Mouse (Mus musculus): ENCODE measurements at regions not wholly inside any gene's neighbourhood (a gene's known extent, or its start where the extent isn't known, plus 50 kb on each side); places are given as distances from the start of the nearest gene placed in this dataset.

DNA sequence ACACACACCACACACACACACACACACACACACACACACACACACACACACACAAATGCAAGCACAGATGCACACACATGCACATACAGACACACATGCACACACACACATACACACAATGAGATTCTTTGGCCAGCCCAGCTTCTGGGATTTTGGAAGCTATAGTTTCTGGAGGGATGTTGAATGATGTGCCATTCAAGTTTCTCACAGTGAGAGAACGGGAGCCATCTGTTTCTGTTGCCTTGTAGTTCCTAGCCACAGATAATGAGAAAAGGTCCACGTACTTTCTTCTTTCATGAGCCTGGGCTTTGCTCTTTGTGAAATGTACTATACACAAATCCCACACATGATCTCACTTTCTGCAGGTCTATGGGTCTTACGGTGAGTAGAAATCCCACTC lies 304.9 kb upstream of the Auts2 start:
- H3K4me1 ChIP-seq = peaks cover 5% of the 10 kb centered on the region; the same call in 1 of the 2 replicates
- H3K27me3 ChIP-seq (ENCODE audit: low read depth, poor library complexity, severe bottlenecking) = no peaks in the 10 kb centered on the region
- no peaks in the 10 kb centered on the region for H3K36me3 ChIP-seq
- DNase-seq (ENCODE audit: low spot score) = no peak
- no peak overlapping the region for H3K27ac ChIP-seq (replicated peaks)
- no peaks in the 10 kb centered on the region for H3K9me3 ChIP-seq (replicated peaks)
- 87% methylated on average over 3 of the region's 3 CpGs for WGBS
- no peak overlapping the region for H3K4me3 ChIP-seq

DNA sequence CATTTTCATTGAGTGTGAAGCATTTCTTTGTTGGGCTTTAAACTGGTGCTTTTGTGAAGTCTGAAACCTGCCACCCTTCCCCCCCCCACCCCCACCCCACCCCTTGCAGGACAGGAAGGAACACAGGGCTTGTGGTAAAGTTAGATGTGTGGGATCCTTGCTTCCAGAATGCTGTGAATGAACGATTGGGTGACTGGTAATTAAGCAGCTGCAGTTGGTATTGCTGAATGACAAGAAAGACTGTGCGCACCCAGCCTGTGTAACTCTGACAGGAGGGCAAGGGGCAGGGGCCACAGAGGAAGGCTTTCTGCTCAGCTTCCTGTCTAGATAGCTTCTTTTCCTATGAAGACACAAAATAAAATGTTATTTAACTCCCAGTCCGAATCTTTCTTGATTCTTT lies 300.1 kb upstream of the Auts2 start:
- WGBS = 66% methylated on average over 3 of the region's 3 CpGs
- H3K36me3 ChIP-seq = no peaks in the 10 kb centered on the region
- no peak overlapping the region for H3K4me3 ChIP-seq
- DNase-seq (ENCODE audit: low spot score) = no peak
- no peaks in the 10 kb centered on the region for H3K27me3 ChIP-seq (ENCODE audit: low read depth, poor library complexity, severe bottlenecking)
- peaks cover 7% of the 10 kb centered on the region; the same call in 1 of the 2 replicates for H3K4me1 ChIP-seq
- no peaks in the 10 kb centered on the region for H3K9me3 ChIP-seq (replicated peaks)
- H3K27ac ChIP-seq (replicated peaks) = no peak overlapping the region; the same call in 1 of the 2 replicates

DNA sequence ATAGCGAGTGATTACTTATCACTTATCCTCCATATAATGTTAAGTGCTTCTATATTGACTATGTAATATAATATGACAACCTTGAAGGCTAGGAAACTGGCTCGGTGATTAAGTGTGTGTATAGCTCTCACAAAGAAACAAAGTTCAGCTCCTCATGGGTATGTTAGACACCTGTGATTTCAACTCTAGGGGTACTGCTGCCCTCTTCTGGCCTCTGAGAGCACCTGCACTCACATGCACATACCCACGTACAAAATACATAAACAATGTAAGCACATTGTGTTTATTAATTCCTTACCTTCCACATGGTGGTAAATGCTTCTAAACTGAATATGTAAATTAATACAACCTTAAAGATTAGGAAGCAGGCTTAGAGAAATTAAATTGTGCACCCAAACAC lies 298.6 kb upstream of the Auts2 start:
- Histone ChIP-seq H3K9me3 (replicated peaks) (no peaks in the 10 kb centered on the region), H3K36me3 (no peaks in the 10 kb centered on the region), H3K4me1 (peaks cover 7% of the 10 kb centered on the region; the same call in 1 of the 2 replicates), H3K4me3 (no peak overlapping the region), H3K27me3 (ENCODE audit: low read depth, poor library complexity, severe bottlenecking) (no peaks in the 10 kb centered on the region), H3K27ac (replicated peaks) (no peak overlapping the region)
- DNase-seq (ENCODE audit: low spot score) = no peak
- WGBS = 94% methylated on average over 3 of the region's 3 CpGs

DNA sequence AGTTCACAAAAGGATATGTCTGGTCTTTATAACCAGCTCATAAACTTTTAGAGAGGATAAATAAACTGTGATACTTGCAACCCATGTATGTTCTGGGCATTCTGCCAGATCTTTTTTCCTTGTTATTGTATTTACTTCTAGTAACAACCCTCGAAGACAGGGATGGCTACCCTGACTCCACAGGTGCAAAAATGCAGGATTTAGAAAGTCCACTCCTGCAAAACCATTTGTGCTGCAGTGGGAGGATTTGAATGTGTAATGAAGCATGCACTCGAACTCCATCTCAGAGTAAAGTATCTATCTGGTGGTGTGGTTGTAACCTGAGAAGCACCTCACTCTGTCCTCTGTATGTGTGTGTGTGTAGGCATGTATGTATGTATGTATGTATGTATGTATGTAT lies 294.3 kb upstream of the Auts2 start:
- Histone ChIP-seq H3K36me3 (no peaks in the 10 kb centered on the region), H3K27me3 (ENCODE audit: low read depth, poor library complexity, severe bottlenecking) (no peaks in the 10 kb centered on the region), H3K4me3 (no peak overlapping the region), H3K4me1 (no peaks in the 10 kb centered on the region), H3K27ac (replicated peaks) (no peak overlapping the region), H3K9me3 (replicated peaks) (no peaks in the 10 kb centered on the region)
- 70% methylated on average over 2 of the region's 2 CpGs for WGBS
- DNase-seq (ENCODE audit: low spot score) = no peak

DNA sequence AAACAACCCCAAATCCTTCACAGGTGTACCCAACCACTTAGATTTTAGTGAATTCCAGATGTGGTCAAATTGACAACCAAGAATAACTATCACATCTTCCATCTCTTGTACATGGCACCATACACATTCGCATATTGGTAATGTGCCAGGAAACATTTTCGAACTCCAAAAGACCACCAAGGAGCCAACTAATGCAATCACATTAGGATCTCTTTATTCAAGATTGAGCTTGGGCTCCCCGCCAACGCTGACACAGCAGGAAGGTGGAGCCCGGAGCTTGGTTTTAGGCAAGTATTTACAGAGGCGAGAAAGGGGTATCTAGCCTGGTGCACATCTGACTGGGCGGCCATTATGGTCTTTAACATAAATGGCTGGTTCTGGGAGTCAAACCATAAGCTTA lies 285.8 kb upstream of the Auts2 start:
- H3K36me3 ChIP-seq = no peaks in the 10 kb centered on the region
- no peaks in the 10 kb centered on the region for H3K27me3 ChIP-seq (ENCODE audit: low read depth, poor library complexity, severe bottlenecking)
- no peak overlapping the region for H3K27ac ChIP-seq (replicated peaks)
- no peaks in the 10 kb centered on the region for H3K4me1 ChIP-seq
- no peaks in the 10 kb centered on the region for H3K9me3 ChIP-seq (replicated peaks)
- 90% methylated on average over 7 of the region's 7 CpGs for WGBS
- H3K4me3 ChIP-seq = no peak overlapping the region
- no peak for DNase-seq (ENCODE audit: low spot score)

DNA sequence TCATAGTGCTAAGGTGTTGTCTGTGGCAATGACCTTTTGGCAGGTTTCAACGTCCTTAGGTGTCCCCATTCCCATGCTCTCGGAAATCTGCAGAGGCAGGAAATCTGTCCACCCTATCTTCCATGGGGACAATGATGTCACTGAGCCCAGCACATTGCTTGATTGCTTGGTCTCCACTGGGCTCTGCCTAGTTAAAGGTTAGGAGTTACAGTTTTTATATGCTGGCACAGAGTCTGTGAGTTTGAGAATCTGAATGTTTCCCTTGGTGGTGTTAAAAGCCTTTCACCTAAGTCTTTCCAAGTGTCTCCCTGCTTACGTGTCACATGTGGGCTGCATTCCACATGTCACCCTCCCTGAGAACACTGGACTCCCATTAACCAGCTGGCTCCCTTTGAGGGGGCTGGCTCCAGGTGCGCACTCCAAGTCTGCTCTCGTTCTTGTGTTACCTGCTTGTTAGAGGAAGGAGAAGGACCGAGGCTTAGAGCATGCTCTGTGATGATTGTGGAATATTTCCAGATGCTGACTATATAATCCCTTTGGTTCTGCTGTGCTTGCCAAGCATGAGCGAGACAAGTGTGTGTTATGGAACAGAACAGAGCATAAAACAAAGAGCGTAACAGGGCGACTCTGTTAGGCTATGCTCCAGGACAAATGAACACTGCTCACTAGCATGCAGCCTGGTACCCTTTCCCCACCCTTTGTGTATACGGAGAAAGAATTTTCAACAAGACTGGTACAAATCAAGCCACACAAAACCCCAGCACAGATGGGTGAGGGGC lies 284.6 kb upstream of the Auts2 start:
- no peaks in the 10 kb centered on the region for H3K4me1 ChIP-seq
- H3K27me3 ChIP-seq (ENCODE audit: low read depth, poor library complexity, severe bottlenecking) = no peaks in the 10 kb centered on the region
- H3K27ac ChIP-seq (replicated peaks) = no peak overlapping the region
- 90% methylated on average over 10 of the region's 10 CpGs for WGBS
- H3K4me3 ChIP-seq = no peak overlapping the region
- no peak for DNase-seq (ENCODE audit: low spot score)
- H3K9me3 ChIP-seq (replicated peaks) = no peaks in the 10 kb centered on the region
- H3K36me3 ChIP-seq = no peaks in the 10 kb centered on the region

DNA sequence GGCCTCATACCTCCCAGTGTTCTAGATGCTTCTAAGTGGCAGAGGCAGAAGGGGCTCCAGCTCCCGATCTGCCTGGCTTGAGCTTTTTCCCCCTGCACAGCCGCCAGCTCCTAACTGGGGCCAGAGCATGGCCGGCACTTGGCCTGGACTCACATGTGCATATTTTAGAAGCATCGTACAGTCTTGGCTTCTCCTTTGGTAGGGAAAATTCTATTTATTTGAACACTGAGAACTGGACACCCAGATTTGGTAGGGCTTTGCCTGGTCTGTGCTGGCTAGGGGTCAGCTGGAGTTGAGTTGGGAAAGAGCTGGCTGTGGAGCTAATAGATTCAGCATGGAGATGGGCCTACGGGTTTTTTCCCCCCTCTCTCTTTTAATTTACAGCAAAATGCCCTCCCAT lies 282.9 kb upstream of the Auts2 start:
- Histone ChIP-seq H3K9me3 (replicated peaks) (no peaks in the 10 kb centered on the region), H3K27ac (replicated peaks) (no peak overlapping the region), H3K4me3 (no peak overlapping the region), H3K4me1 (no peaks in the 10 kb centered on the region), H3K36me3 (no peaks in the 10 kb centered on the region), H3K27me3 (ENCODE audit: low read depth, poor library complexity, severe bottlenecking) (no peaks in the 10 kb centered on the region)
- WGBS = 92% methylated on average over 5 of the region's 5 CpGs
- no peak for DNase-seq (ENCODE audit: low spot score)

DNA sequence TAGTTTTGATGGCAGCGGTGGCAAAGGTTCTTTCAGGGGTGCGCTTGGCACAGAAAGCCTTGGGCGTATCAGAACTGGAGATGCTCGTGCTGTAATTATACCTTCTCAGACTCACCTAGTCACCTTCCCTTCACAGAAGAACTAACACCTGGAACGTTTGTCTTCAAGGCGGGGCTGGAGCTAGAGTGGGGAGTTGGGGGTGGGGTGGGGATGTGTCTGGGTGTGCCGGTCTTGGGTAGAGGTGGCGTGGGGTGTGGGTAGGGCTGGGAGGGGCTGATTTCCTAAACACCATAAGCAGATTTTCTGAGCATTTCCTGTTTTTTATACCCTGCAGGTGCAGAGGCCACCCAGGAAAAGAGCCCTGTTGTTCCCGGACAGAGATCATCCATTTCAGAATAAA lies 274.5 kb upstream of the Auts2 start:
- Histone ChIP-seq H3K9me3 (replicated peaks) (no peaks in the 10 kb centered on the region), H3K27ac (replicated peaks) (no peak overlapping the region), H3K27me3 (ENCODE audit: low read depth, poor library complexity, severe bottlenecking) (no peaks in the 10 kb centered on the region), H3K36me3 (no peaks in the 10 kb centered on the region), H3K4me3 (no peak overlapping the region), H3K4me1 (no peaks in the 10 kb centered on the region)
- DNase-seq (ENCODE audit: low spot score) = no peak
- 90% methylated on average over 9 of the region's 9 CpGs for WGBS

DNA sequence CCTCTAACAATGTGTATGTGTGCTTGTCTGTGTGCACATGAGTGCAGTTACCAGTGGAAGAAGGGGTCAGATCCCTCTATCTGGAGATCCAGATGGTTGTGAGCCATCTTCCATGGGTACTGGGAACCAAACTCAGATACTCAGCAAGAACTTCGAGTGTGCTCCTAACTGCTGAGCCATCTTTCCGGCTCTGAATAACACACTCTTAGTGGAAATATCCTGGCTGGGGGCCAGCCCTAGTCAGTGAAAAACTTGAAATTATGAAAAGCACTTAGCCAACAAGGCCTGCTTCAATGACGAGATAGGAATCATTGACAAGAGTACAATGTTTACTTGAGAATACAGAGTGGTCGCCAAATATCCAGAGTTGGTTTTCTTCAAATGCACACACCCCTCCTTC lies 266.0 kb upstream of the Auts2 start:
- Histone ChIP-seq H3K4me3 (no peak overlapping the region), H3K4me1 (no peaks in the 10 kb centered on the region), H3K27me3 (ENCODE audit: low read depth, poor library complexity, severe bottlenecking) (no peaks in the 10 kb centered on the region), H3K36me3 (no peaks in the 10 kb centered on the region), H3K27ac (replicated peaks) (no peak overlapping the region), H3K9me3 (replicated peaks) (0 out of 2 replicates have a peak, but pooled peaks cover 3% of the 10 kb centered on the region)
- no peak for DNase-seq (ENCODE audit: low spot score)
- WGBS = 92% methylated on average over 4 of the region's 4 CpGs

DNA sequence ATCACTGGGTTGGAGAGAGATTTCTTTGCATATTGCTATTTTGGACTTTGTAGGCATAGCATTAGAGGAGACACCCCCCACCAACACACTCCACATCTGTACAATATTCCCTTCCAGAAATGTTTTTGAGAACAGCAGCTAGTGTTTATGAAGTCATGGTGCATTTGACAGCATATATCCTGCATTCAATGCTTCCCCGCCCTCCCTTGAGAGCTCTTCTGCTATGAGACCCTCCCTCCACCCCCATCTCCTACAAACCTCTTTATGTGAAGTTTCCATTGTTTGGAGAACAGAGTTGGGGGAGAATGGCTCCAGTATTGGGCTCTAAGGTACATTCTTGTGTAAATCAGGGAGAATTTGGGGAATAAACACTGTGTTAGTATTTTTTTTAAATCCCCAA lies 252.9 kb upstream of the Auts2 start:
- Histone ChIP-seq H3K27ac (replicated peaks) (no peak overlapping the region), H3K4me3 (no peak overlapping the region), H3K36me3 (no peaks in the 10 kb centered on the region), H3K9me3 (replicated peaks) (no peaks in the 10 kb centered on the region), H3K27me3 (ENCODE audit: low read depth, poor library complexity, severe bottlenecking) (no peaks in the 10 kb centered on the region), H3K4me1 (no peaks in the 10 kb centered on the region)
- DNase-seq (ENCODE audit: low spot score) = no peak
- 72% methylated on average over 1 of the region's 1 CpGs for whole genome bisulfite sequencing

DNA sequence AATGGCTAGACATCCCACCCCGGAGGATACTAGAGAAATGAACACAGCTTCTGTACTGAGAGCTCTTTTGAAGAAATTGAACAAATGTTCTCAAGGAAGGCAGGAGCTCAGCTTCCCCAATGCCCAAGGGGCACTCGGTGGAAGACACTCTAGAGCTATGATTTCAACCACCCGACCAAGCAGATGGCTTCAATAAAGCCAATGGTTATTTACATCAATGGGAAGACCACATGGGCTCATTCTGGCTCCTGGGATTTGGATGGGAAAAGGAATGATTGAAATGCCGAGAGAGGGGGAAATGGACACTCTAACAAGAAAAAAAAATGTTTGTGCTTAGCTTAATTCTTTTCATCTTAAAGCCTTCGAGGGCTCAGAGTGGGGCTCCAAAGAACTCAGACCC lies 249.3 kb upstream of the Auts2 start:
- no peaks in the 10 kb centered on the region for H3K36me3 ChIP-seq
- WGBS = 57% methylated on average over 5 of the region's 5 CpGs
- H3K4me1 ChIP-seq = no peaks in the 10 kb centered on the region
- no peaks in the 10 kb centered on the region for H3K27me3 ChIP-seq (ENCODE audit: low read depth, poor library complexity, severe bottlenecking)
- 0 out of 2 replicates have a peak, but pooled peaks cover 3% of the 10 kb centered on the region for H3K9me3 ChIP-seq (replicated peaks)
- no peak for DNase-seq (ENCODE audit: low spot score)
- H3K4me3 ChIP-seq = no peak overlapping the region
- no peak overlapping the region for H3K27ac ChIP-seq (replicated peaks)

DNA sequence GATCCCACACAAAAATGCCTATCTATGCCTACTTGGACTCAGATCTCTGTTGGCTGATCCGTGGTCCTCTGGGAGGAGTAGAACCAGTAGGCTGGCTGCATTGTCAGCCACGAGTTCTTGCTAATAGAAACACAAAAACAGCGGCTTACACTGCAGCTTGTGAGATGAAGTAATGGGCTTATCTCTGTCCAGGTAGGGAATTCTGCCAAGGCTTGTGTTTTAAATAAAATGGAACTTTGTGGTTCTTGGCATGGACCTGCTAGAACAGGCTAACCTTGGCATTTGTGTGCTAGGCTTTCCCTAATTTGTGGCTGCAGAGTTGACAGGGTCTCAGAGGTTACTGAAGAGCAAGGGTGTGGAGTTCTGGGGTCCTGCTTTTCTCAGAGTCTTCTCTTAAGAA lies 242.1 kb upstream of the Auts2 start:
- peaks cover 6% of the 10 kb centered on the region; the same call in 1 of the 2 replicates for H3K4me1 ChIP-seq
- no peaks in the 10 kb centered on the region for H3K27me3 ChIP-seq (ENCODE audit: low read depth, poor library complexity, severe bottlenecking)
- no peaks in the 10 kb centered on the region for H3K36me3 ChIP-seq
- H3K9me3 ChIP-seq (replicated peaks) = 0 out of 2 replicates have a peak, but pooled peaks cover 3% of the 10 kb centered on the region
- WGBS = 77% methylated on average over 3 of the region's 3 CpGs
- H3K27ac ChIP-seq (replicated peaks) = no peak overlapping the region
- H3K4me3 ChIP-seq = no peak overlapping the region
- no peak for DNase-seq (ENCODE audit: low spot score)

DNA sequence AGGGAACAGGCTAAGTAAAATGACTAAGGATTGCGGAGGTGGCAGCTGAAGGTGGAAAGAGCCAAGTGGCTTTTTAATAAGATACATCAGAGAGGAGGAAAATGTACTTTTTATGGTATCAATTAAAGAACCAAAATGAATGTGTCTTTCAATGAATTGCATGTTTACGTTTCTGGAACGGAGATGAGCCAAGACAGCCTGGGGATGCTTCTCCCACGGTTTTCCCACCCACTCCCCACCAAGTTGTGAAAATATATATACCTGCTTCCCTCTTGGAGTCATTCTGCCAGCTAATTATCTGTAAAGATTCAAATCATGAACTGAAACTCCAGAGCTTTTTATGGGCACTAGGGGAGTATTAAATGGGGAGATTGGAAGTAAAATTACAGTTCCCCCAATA lies 241.6 kb upstream of the Auts2 start:
- Histone ChIP-seq H3K4me1 (peaks cover 6% of the 10 kb centered on the region; the same call in 1 of the 2 replicates), H3K27me3 (ENCODE audit: low read depth, poor library complexity, severe bottlenecking) (no peaks in the 10 kb centered on the region), H3K9me3 (replicated peaks) (0 out of 2 replicates have a peak, but pooled peaks cover 3% of the 10 kb centered on the region), H3K36me3 (no peaks in the 10 kb centered on the region), H3K4me3 (no peak overlapping the region), H3K27ac (replicated peaks) (no peak overlapping the region)
- DNase-seq (ENCODE audit: low spot score) = no peak
- WGBS = 78% methylated on average over 4 of the region's 4 CpGs
